Comparison of ENCODE assay signal across 8 mouse cellular contexts in the genomic region with DNA sequence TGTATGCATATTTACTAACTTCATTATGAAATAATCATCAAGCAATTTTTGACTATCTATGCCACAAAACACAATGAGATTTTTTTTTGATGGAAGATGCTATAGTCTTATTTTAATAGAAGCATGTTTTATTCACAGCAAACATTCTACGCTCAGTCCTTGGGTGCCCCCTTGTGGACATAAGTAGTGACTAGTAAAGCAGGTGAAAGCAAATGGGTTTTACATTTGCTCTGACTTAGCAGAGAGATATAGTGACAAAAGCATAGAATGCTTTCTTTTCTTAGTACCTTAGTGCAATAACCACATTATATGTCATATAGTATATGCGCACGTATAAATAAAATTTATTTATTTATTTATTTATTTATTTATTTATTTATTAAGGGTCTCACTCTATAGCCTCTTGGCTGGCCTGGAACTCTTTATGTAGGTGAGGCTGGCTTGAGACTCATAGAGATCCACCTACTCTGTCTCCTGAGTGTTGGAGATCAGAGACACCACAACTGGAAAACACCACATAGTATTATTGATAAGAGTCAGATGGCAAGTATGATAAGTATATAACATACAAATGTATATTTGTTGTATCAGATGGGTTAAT.
DNase-seq lines count a peak whose midpoint lies in the region; ATAC-seq lines count a peak whose summit lies in the region.
"Had no signal": no experiment of that assay in that cellular context is flagged by ENCODE, and none has a peak within 500 bp of the region (broad histone marks: within the 10 kb centered on the region; RNA-seq: fewer than 3 reads in every experiment).

No protein-coding gene starts in this region.

- no peak overlapping the region for H3K27ac ChIP-seq in forebrain, embryonic 12.5 days
- H3K27ac ChIP-seq in hindbrain, embryonic 16.5 days (ENCODE audit: low read depth, low read length), result no peak overlapping the region
- H3K27ac ChIP-seq: lung, embryonic 15.5 days had no signal

- peak; percentile 5 for DNase-seq in MEL-GATA-1-ER (ENCODE audit: extremely low read depth, low read depth)
- peak; percentile 81 for DNase-seq in brain, adult 2 months (ENCODE audit: low read depth, low spot score)
- peak; percentile 60 to 88 for DNase-seq in layer of hippocampus, postnatal 14 days (ENCODE audit: low spot score in 2 of 2)
- peak; percentile 88 for DNase-seq in lung, postnatal 36 days
- DNase-seq in right cerebral cortex, postnatal 25 days, result peak; percentile 63

- no peak overlapping the region for H3K4me3 ChIP-seq in forebrain, embryonic 12.5 days (replicated peaks)
- H3K4me3 ChIP-seq in hindbrain, embryonic 16.5 days (ENCODE audit: low read length), result no peak overlapping the region
- H3K4me3 ChIP-seq: lung, embryonic 15.5 days had no signal

- no peaks in the 10 kb centered on the region for H3K36me3 ChIP-seq in forebrain, embryonic 12.5 days (replicated peaks)
- H3K36me3 ChIP-seq in hindbrain, embryonic 16.5 days (ENCODE audit: control insufficient read depth, insufficient read depth, low read length), result no peaks in the 10 kb centered on the region
- H3K36me3 ChIP-seq: lung, embryonic 15.5 days had no signal

- no peak overlapping the region for H3K9ac ChIP-seq in forebrain, embryonic 12.5 days
- no peak overlapping the region for H3K9ac ChIP-seq in hindbrain, embryonic 16.5 days (ENCODE audit: low read depth, low read length)
- H3K9ac ChIP-seq: lung, embryonic 15.5 days had no signal

- no peaks in the 10 kb centered on the region for H3K27me3 ChIP-seq in forebrain, embryonic 12.5 days
- no peaks in the 10 kb centered on the region for H3K27me3 ChIP-seq in hindbrain, embryonic 16.5 days (replicated peaks; ENCODE audit: control insufficient read depth, insufficient read depth, low read length)
- H3K27me3 ChIP-seq: lung, embryonic 15.5 days had no signal

- WGBS in forebrain, embryonic 12.5 days, result 23% methylated on average over 3 of the region's 3 CpGs
- WGBS in hindbrain, embryonic 16.5 days, result 25% methylated on average over 3 of the region's 3 CpGs

- no peaks in the 10 kb centered on the region for H3K4me1 ChIP-seq in forebrain, embryonic 12.5 days
- no peaks in the 10 kb centered on the region for H3K4me1 ChIP-seq in hindbrain, embryonic 16.5 days (ENCODE audit: control insufficient read depth, insufficient read depth, low read depth, low read length)
- H3K4me1 ChIP-seq: lung, embryonic 15.5 days had no signal

- H3K4me2 ChIP-seq in forebrain, embryonic 12.5 days, result no peak overlapping the region
- no peak overlapping the region for H3K4me2 ChIP-seq in hindbrain, embryonic 16.5 days (ENCODE audit: low read length)
- H3K4me2 ChIP-seq: lung, embryonic 15.5 days had no signal

- ATAC-seq in forebrain, embryonic 12.5 days (ENCODE audit: low FRiP score), result peak; percentile 55; the same call in 1 of the 2 replicates
- ATAC-seq in hindbrain, embryonic 16.5 days, result peak; percentile 71

- H3K9me3 ChIP-seq in forebrain, embryonic 12.5 days, result no peaks in the 10 kb centered on the region
- H3K9me3 ChIP-seq in hindbrain, embryonic 16.5 days (ENCODE audit: control insufficient read depth, low read length), result no peaks in the 10 kb centered on the region
- H3K9me3 ChIP-seq: lung, embryonic 15.5 days had no signal

Comparison
In these comparisons a context has a peak if more than half of its experiments do, and no peak if none do; other contexts are left out.
1. DNase-seq: peak in every context shown above with its lines; median percentile 88 in lung, postnatal 36 days; 81 in brain, adult 2 months; 74 in layer of hippocampus, postnatal 14 days; 63 in right cerebral cortex, postnatal 25 days; 5 in MEL-GATA-1-ER.